Mouse (Mus musculus) forelimb bud, embryonic 11.5 days (tissue): ENCODE measurements around the gene Mip.
A peak's percentile ranks its signal among the peaks of the same experiment; 100 is the strongest.
"Not testable (repeated sequence)": the region's sequence is repeated elsewhere in the genome, so short reads cannot be mapped to it uniquely, and the experiment has no call there.

Experiments used
- DNase-seq: peaks from one replicate; pipeline ENCODE4 v3.0.0-alpha.2; 2012; ENCODE audit warnings: low read depth, low spot score

Mip gene

GRCm38 (mm10) chr10:128211390-128212108, 14.1 kb upstream of the Mip start, which contains the start of gene Spryd4:
Gene Spryd4, minus strand, starts transcription at chr10:128211807.
- DNase-seq, result peak; percentile 90

- no peak for DNase-seq
Observed at GRCm38 (mm10) chr10:128212148-128212547, 13.5 kb upstream of the Mip start.

GRCm38 (mm10) chr10:128212871-128213323, 12.7 kb upstream of the Mip start:
- peak; percentile 79 for DNase-seq

GRCm38 (mm10) chr10:128214112-128214511, 11.5 kb upstream of the Mip start:
- DNase-seq, result not testable (repeated sequence)

GRCm38 (mm10) chr10:128214981-128215380, 10.7 kb upstream of the Mip start:
- no peak for DNase-seq

- no peak for DNase-seq
Observed at GRCm38 (mm10) chr10:128218387-128219117, 7.1 kb upstream of the Mip start.

- DNase-seq, result no peak
Observed at GRCm38 (mm10) chr10:128221533-128222286, 3.9 kb upstream of the Mip start.

GRCm38 (mm10) chr10:128225064-128225463, 574 bp upstream of the Mip start:
- DNase-seq, result no peak

GRCm38 (mm10) chr10:128227592-128227991, 2.0 kb downstream of the Mip start:
- no peak for DNase-seq

GRCm38 (mm10) chr10:128228009-128228408, 2.4 kb downstream of the Mip start:
- no peak for DNase-seq

GRCm38 (mm10) chr10:128230582-128230981, 4.9 kb downstream of the Mip start:
- no peak for DNase-seq

GRCm38 (mm10) chr10:128231146-128231545, 5.5 kb downstream of the Mip start:
- no peak for DNase-seq

GRCm38 (mm10) chr10:128231697-128232419, 6.2 kb downstream of the Mip start, which contains the start of gene Timeless:
Gene Timeless, plus strand, starts transcription at chr10:128232065.
- peak; percentile 78 for DNase-seq

GRCm38 (mm10) chr10:128232420-128232985, 6.9 kb downstream of the Mip start:
- DNase-seq, result peak; percentile 87

GRCm38 (mm10) chr10:128236321-128236720, 10.7 kb downstream of the Mip start:
- DNase-seq, result no peak

- DNase-seq, result no peak
Observed at GRCm38 (mm10) chr10:128237807-128238480, 12.3 kb downstream of the Mip start.

- no peak for DNase-seq
Observed at GRCm38 (mm10) chr10:128239140-128239539, 13.5 kb downstream of the Mip start.

- no peak for DNase-seq
Observed at GRCm38 (mm10) chr10:128240131-128240530, 14.5 kb downstream of the Mip start.

GRCm38 (mm10) chr10:128243252-128243651, 17.6 kb downstream of the Mip start:
- DNase-seq, result no peak

GRCm38 (mm10) chr10:128244121-128244520, 18.5 kb downstream of the Mip start:
- DNase-seq, result no peak
